Mouse (Mus musculus): ENCODE measurements at regions not wholly inside any gene's neighbourhood (a gene's known extent, or its start where the extent isn't known, plus 50 kb on each side); places are given as distances from the start of the nearest gene placed in this dataset.
A peak's percentile ranks its signal among the peaks of the same experiment; 100 is the strongest.
"Not testable (repeated sequence)": the region's sequence is repeated elsewhere in the genome, so short reads cannot be mapped to it uniquely, and the experiment has no call there.

- H3K27me3 ChIP-seq: no peaks in the 10 kb centered on the region
- 0 out of 2 replicates have a peak overlapping the region, but pooled peaks have one; percentile 9 for H3K27ac ChIP-seq (replicated peaks)
- 0 out of 2 replicates have a peak, but pooled peaks cover 3% of the 10 kb centered on the region for H3K4me1 ChIP-seq (replicated peaks)
- no peak overlapping the region for H3K4me3 ChIP-seq
- H3K4me2 ChIP-seq: no peak overlapping the region
- peak; percentile 97 for ATAC-seq (ENCODE audit: low read depth)
- no peaks in the 10 kb centered on the region for H3K9me3 ChIP-seq
- H3K9ac ChIP-seq: no peak overlapping the region
- 30% methylated on average over 7 of the region's 7 CpGs for WGBS
- no peaks in the 10 kb centered on the region for H3K36me3 ChIP-seq
Observed at GRCm38 (mm10) chr6:9820311-9821243, 872.3 kb downstream of the Nxph1 start.

- H3K4me3 ChIP-seq: no peak overlapping the region
- H3K36me3 ChIP-seq: no peaks in the 10 kb centered on the region
- H3K4me2 ChIP-seq: no peak overlapping the region
- peak; percentile 59 for ATAC-seq (ENCODE audit: low read depth)
- no peak overlapping the region for H3K9ac ChIP-seq
- no peaks in the 10 kb centered on the region for H3K9me3 ChIP-seq
- H3K27ac ChIP-seq (replicated peaks): 0 out of 2 replicates have a peak overlapping the region, but pooled peaks have one; percentile 33
- peaks cover 4% of the 10 kb centered on the region; the same call in 1 of the 2 replicates for H3K4me1 ChIP-seq (replicated peaks)
- H3K27me3 ChIP-seq: no peaks in the 10 kb centered on the region
- 41% methylated on average over 5 of the region's 5 CpGs for WGBS
Observed at GRCm38 (mm10) chr6:9834884-9835476, 886.7 kb downstream of the Nxph1 start.

GRCm38 (mm10) chr6:9842391-9842790, 894.2 kb downstream of the Nxph1 start:
- 85% methylated on average over 2 of the region's 2 CpGs for WGBS
- no peak for ATAC-seq (ENCODE audit: low read depth)

GRCm38 (mm10) chr6:9889853-9890252, 941.6 kb downstream of the Nxph1 start:
- H3K27me3 ChIP-seq; H3K4me3 ChIP-seq; H3K27ac ChIP-seq (replicated peaks); H3K9ac ChIP-seq; H3K9me3 ChIP-seq; H3K36me3 ChIP-seq; H3K4me1 ChIP-seq (replicated peaks); H3K4me2 ChIP-seq: not testable (repeated sequence)
- 93% methylated on average over 8 of the region's 8 CpGs for WGBS
- ATAC-seq (ENCODE audit: low read depth): peak; percentile 100

More at GRCm38 (mm10) chr6:9842391-9842790, 894.2 kb downstream of the Nxph1 start:
- Histone ChIP-seq H3K36me3 (no peaks in the 10 kb centered on the region), H3K4me3 (no peak overlapping the region), H3K27ac (replicated peaks) (no peak overlapping the region), H3K9me3 (no peaks in the 10 kb centered on the region), H3K4me1 (replicated peaks) (no peaks in the 10 kb centered on the region), H3K9ac (no peak overlapping the region), H3K27me3 (no peaks in the 10 kb centered on the region), H3K4me2 (no peak overlapping the region)

Data from neural tube, embryonic 13.5 days (tissue).